In the genomic region with DNA sequence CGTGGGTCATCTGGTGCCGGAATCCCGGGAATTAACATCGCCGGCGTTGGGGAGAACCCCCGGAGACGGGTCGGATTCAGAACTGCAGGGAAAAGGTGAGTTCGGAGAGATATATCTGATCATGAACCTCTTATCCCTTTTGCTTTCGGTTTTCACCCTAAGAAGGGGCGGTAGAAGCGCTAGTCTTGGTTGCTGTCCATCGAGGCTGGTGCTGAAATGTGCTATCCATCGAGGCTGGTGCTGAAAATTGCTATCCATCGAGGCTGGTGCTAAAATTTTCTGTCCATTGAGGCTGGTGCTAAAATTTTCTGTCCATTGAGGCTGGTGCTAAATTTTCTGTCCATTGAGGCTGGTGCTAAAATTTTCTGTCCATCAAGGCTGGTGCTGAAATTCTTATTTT, we compare ENCODE assay signal across 8 mouse cellular contexts.
DNase-seq lines count a peak whose midpoint lies in the region; ATAC-seq lines count a peak whose summit lies in the region.
"Not testable (repeated sequence)": the region's sequence is repeated elsewhere in the genome, so short reads cannot be mapped to it uniquely, and the experiment has no call there.

No protein-coding gene starts in this region.

- not testable (repeated sequence) for H3K9ac ChIP-seq in ES-E14 (ENCODE audit: insufficient read depth, low read depth, low read length, poor library complexity, severe bottlenecking); intestine, embryonic 14.5 days (ENCODE audit: low read length); liver, embryonic 11.5 days (ENCODE audit: low read depth, low read length)

- H3K4me2 ChIP-seq in intestine, embryonic 14.5 days (ENCODE audit: low read length); liver, embryonic 11.5 days: not testable (repeated sequence)

- DNase-seq in ES-E14 (ENCODE audit: low read depth, low spot score) = peak; percentile 6
- DNase-seq in adrenal gland, postnatal 10 days = peak; percentile 70
- peak; percentile 15 for DNase-seq in embryo, embryonic 10.5 days (ENCODE audit: low spot score)
- DNase-seq in gastrocnemius, postnatal 10 days = peak; percentile 27
- peak; percentile 69 for DNase-seq in intestine, embryonic 14.5 days (ENCODE audit: low spot score)
- DNase-seq in liver, embryonic 11.5 days (ENCODE audit: low spot score) = peak; percentile 30
- peak; percentile 13 for DNase-seq in ovary, postnatal 10 days (ENCODE audit: low spot score)
- peak; percentile 3 for DNase-seq in thymus, postnatal 14 days

- H3K4me1 ChIP-seq in ES-E14 (ENCODE audit: control insufficient read depth in 2 of 2, insufficient read depth in 2 of 2, low read length in 2 of 2, poor library complexity in 1 of 2); intestine, embryonic 14.5 days (replicated peaks; ENCODE audit: control insufficient read depth, insufficient read depth, low read length); liver, embryonic 11.5 days (replicated peaks; ENCODE audit: control insufficient read depth, insufficient read depth, low read length): not testable (repeated sequence)

- ATAC-seq in intestine, embryonic 14.5 days (replicated peaks; ENCODE audit: low FRiP score, low TSS enrichment, low read depth); liver, embryonic 11.5 days (replicated peaks; ENCODE audit: low FRiP score): not testable (repeated sequence)

- H3K4me3 ChIP-seq in ES-E14 (ENCODE audit: insufficient read depth in 1 of 2, low read depth in 1 of 2, low read length in 2 of 2, poor library complexity in 1 of 2, severe bottlenecking in 1 of 2); intestine, embryonic 14.5 days (ENCODE audit: low read depth, low read length); liver, embryonic 11.5 days (ENCODE audit: low read depth, low read length): not testable (repeated sequence)

- WGBS in intestine, embryonic 14.5 days = 50% methylated on average over 16 of the region's 16 CpGs
- WGBS in liver, embryonic 11.5 days = 52% methylated on average over 16 of the region's 16 CpGs

- H3K27ac ChIP-seq in ES-E14 (ENCODE audit: insufficient read depth, low read depth, low read length, poor library complexity, severe bottlenecking); intestine, embryonic 14.5 days (ENCODE audit: low read depth); liver, embryonic 11.5 days (ENCODE audit: low read depth, low read length): not testable (repeated sequence)

- H3K27me3 ChIP-seq in intestine, embryonic 14.5 days (replicated peaks; ENCODE audit: control insufficient read depth, insufficient read depth, low read length); liver, embryonic 11.5 days (replicated peaks; ENCODE audit: control insufficient read depth, insufficient read depth, low read length): not testable (repeated sequence)

- in situ Hi-C loops in ES-E14 (cut with MboI; ENCODE audit: low sequenced_read_pairs in 2 of 2, unreplicated experiment in 2 of 2) = not testable (repeated sequence)

- not testable (repeated sequence) for H3K36me3 ChIP-seq in ES-E14 (ENCODE audit: control insufficient read depth, insufficient read depth, low read length, poor library complexity, severe bottlenecking); intestine, embryonic 14.5 days (ENCODE audit: control insufficient read depth, insufficient read depth, low read length); liver, embryonic 11.5 days (ENCODE audit: control insufficient read depth, insufficient read depth, low read length)

- not testable (repeated sequence) for H3K9me3 ChIP-seq in ES-E14 (ENCODE audit: control insufficient read depth, insufficient read depth, low read depth, low read length); intestine, embryonic 14.5 days (ENCODE audit: control insufficient read depth, low read length); liver, embryonic 11.5 days (ENCODE audit: control insufficient read depth, low read length)

Comparison
In these comparisons a context has a peak if more than half of its experiments do, and no peak if none do; other contexts are left out.
1. DNase-seq: peak in every context shown above with its lines; median percentile 70 in adrenal gland, postnatal 10 days; 69 in intestine, embryonic 14.5 days; 30 in liver, embryonic 11.5 days; 27 in gastrocnemius, postnatal 10 days; 15 in embryo, embryonic 10.5 days; 13 in ovary, postnatal 10 days; 6 in ES-E14; 3 in thymus, postnatal 14 days.